Mouse (Mus musculus): ENCODE data around the gene 2210408I21Rik. TPM values are rescaled to one million over a fixed set of nuclear protein-coding genes. Genes with fewer than 3 reads are reported as not detected.

2210408I21Rik gene
- total and polyA plus RNA-seq, 2 experiments from 2014 or later: 9.9 to 15.8 TPM

DNA sequence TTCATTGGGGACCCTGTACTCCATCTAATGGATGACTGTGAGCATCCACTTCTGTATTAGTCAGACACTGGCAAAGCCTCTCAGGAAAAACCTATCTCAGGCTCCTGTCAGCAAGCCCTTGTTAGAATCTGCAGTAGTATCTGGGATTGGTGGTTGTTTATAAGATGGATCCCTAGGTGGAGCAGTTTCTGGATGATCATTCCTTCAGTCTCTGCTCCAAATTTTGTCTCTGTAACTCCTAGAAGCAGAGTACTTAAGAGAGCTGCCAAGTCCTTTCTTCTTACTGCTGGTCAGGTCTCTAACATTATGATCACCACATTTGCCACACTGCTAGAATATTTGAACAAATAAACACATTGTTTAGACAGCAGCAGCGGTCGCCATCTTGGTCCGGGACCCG lies 402.1 kb downstream of the 2210408I21Rik start:
- no peak overlapping the region for H3K27ac ChIP-seq (ENCODE audit: low read depth, low read length)
- H3K4me1 ChIP-seq (ENCODE audit: insufficient read depth, low read length): no peaks in the 10 kb centered on the region
- H3K9ac ChIP-seq (replicated peaks; ENCODE audit: low read length, poor library complexity, severe bottlenecking): no peak overlapping the region
- no peak for TF ChIP-seq CTCF (IDR thresholded peaks at IDR 0.05)
- no peak for DNase-seq (ENCODE audit: low spot score)
- no peak overlapping the region for H3K4me2 ChIP-seq (ENCODE audit: low read depth, low read length, poor library complexity, severe bottlenecking)
- H3K36me3 ChIP-seq (ENCODE audit: insufficient read depth, low read length): no peaks in the 10 kb centered on the region
- WGBS: 95% methylated on average over 4 of the region's 4 CpGs
- H3K4me3 ChIP-seq (ENCODE audit: low read depth, low read length): no peak overlapping the region
- H3K9me3 ChIP-seq (ENCODE audit: low read length): no peaks in the 10 kb centered on the region
- H3K27me3 ChIP-seq (ENCODE audit: insufficient read depth, low read length): no peaks in the 10 kb centered on the region
- no peak for ATAC-seq (ENCODE audit: low FRiP score)

DNA sequence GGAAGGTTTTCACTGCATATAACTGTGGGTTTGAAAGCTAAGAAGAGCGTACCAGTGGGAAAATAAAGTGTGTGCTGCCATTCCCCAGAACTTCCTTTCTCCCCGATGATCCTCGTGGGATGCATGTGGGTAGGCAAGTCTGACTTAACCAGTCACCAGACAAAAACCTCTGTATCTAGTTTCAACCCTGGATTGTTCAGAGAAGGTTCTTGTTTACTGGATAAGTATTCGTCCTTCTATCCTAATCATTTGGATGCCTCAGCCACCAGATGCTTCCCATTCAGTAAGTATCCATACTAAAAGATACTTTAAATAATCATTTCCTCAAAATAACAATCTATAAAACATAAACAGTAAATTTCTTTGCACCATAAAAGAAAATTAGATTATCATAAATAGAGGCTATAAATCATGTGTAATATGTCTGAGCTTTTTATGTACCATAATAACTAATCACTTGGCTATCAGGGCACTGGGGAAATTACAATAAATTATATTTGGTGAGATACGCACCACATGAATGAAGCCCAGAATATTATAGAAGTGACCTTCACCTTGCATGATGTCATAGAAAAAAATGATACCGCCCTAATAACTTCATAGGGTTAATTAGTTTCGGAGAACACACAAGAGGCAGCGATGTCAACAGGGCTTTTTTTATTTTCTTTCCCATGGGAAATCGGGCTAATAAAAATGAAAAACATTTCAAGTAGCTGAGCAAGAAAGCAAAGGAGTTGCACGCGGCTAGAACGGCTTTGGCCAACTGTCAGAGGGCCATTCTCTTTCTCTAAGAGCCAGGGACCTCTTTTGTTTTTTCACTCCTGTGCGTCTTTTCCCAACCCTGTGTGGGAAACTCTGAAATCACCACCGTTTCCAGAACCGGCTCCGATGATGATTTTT lies 412.4 kb downstream of the 2210408I21Rik start:
- Histone ChIP-seq H3K9ac (replicated peaks; ENCODE audit: low read length, poor library complexity, severe bottlenecking) (no peak overlapping the region), H3K27me3 (ENCODE audit: insufficient read depth, low read length) (no peaks in the 10 kb centered on the region), H3K4me3 (ENCODE audit: low read depth, low read length) (peak overlapping the region; percentile 13; the same call in 1 of the 2 replicates), H3K36me3 (ENCODE audit: insufficient read depth, low read length) (no peaks in the 10 kb centered on the region), H3K4me1 (ENCODE audit: insufficient read depth, low read length) (no peaks in the 10 kb centered on the region), H3K27ac (ENCODE audit: low read depth, low read length) (no peak overlapping the region), H3K4me2 (ENCODE audit: low read depth, low read length, poor library complexity, severe bottlenecking) (peak overlapping the region; percentile 43), H3K9me3 (ENCODE audit: low read length) (no peaks in the 10 kb centered on the region)
- no peak for TF ChIP-seq CTCF (IDR thresholded peaks at IDR 0.05)
- WGBS: 28% methylated on average over 16 of the region's 16 CpGs
- ATAC-seq (ENCODE audit: low FRiP score) (no peak), DNase-seq (ENCODE audit: low spot score) (peak; percentile 21)

DNA sequence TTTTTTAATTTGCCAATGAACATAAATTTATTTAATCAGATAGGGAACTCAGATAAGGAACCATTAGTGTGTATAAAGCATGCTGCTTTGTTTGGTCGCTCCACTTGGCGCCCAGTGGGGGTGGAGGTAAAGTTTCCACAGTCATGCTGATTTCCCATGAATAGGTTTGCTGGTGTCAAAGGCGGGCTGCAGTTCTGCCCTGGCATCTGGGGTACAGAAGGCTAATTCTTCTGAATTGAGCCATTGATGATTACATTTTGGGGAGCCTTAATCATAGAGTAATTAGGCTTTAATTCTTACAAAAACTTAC lies 413.0 kb downstream of the 2210408I21Rik start:
- H3K4me2 ChIP-seq (ENCODE audit: low read depth, low read length, poor library complexity, severe bottlenecking): peak overlapping the region; percentile 43
- TF ChIP-seq CTCF (IDR thresholded peaks at IDR 0.05): no peak
- H3K27ac ChIP-seq (ENCODE audit: low read depth, low read length): no peak overlapping the region
- no peak overlapping the region for H3K9ac ChIP-seq (replicated peaks; ENCODE audit: low read length, poor library complexity, severe bottlenecking)
- no peak for ATAC-seq (ENCODE audit: low FRiP score)
- WGBS: 8% methylated on average over 3 of the region's 3 CpGs
- DNase-seq (ENCODE audit: low spot score): peak; percentile 9
- H3K27me3 ChIP-seq (ENCODE audit: insufficient read depth, low read length): no peaks in the 10 kb centered on the region
- no peaks in the 10 kb centered on the region for H3K9me3 ChIP-seq (ENCODE audit: low read length)
- H3K36me3 ChIP-seq (ENCODE audit: insufficient read depth, low read length): no peaks in the 10 kb centered on the region
- H3K4me1 ChIP-seq (ENCODE audit: insufficient read depth, low read length): no peaks in the 10 kb centered on the region
- peak overlapping the region; percentile 13; the same call in 1 of the 2 replicates for H3K4me3 ChIP-seq (ENCODE audit: low read depth, low read length)

DNA sequence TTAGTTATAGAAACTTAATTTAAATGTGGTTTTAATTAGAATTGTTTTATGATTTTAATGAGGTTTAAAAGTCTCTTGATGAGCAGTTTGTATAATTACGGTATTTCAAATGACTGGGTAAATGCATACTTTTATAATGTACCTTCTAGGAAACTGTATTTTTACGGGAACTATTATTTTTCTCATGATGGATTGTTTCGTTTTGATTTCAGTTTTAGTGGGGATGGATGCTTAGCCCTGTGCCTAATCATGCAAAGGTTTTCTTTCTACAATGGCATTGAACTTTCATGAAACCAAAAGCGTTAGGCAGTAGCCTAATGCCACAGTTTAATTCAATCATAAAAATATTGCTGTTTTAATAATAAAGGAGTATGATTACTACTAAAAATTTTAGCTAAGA lies 413.4 kb downstream of the 2210408I21Rik start:
- no peaks in the 10 kb centered on the region for H3K36me3 ChIP-seq (ENCODE audit: insufficient read depth, low read length)
- DNase-seq (ENCODE audit: low spot score): no peak
- 54% methylated on average over 4 of the region's 4 CpGs for WGBS
- H3K9ac ChIP-seq (replicated peaks; ENCODE audit: low read length, poor library complexity, severe bottlenecking): no peak overlapping the region
- H3K4me2 ChIP-seq (ENCODE audit: low read depth, low read length, poor library complexity, severe bottlenecking): no peak overlapping the region
- H3K4me3 ChIP-seq (ENCODE audit: low read depth, low read length): no peak overlapping the region
- no peak for ATAC-seq (ENCODE audit: low FRiP score)
- H3K9me3 ChIP-seq (ENCODE audit: low read length): no peaks in the 10 kb centered on the region
- TF ChIP-seq CTCF (IDR thresholded peaks at IDR 0.05): no peak
- no peaks in the 10 kb centered on the region for H3K4me1 ChIP-seq (ENCODE audit: insufficient read depth, low read length)
- no peak overlapping the region for H3K27ac ChIP-seq (ENCODE audit: low read depth, low read length)
- H3K27me3 ChIP-seq (ENCODE audit: insufficient read depth, low read length): no peaks in the 10 kb centered on the region

DNA sequence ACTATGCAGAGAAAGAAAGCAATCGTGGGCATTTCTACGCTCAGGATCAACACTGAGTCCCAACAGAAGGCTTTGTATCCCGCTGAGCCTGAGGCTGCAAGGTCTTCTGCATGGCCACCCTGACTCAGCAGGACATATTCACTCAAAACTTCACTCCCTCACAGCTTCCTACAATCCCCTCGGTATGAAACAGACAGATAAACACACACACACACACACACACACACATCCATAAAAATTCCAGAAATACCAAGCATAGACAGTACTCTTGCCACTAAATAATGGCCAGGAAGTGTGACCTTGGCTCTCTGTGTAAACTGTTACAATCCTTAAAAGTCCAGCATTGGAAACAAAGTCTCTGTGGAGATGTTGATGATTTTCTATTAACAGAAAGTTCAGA lies 458.7 kb downstream of the 2210408I21Rik start:
- Histone ChIP-seq H3K27ac (ENCODE audit: low read depth, low read length) (no peak overlapping the region), H3K4me1 (ENCODE audit: insufficient read depth, low read length) (no peaks in the 10 kb centered on the region), H3K4me2 (ENCODE audit: low read depth, low read length, poor library complexity, severe bottlenecking) (no peak overlapping the region), H3K27me3 (ENCODE audit: insufficient read depth, low read length) (no peaks in the 10 kb centered on the region), H3K36me3 (ENCODE audit: insufficient read depth, low read length) (no peaks in the 10 kb centered on the region), H3K4me3 (ENCODE audit: low read depth, low read length) (no peak overlapping the region), H3K9ac (replicated peaks; ENCODE audit: low read length, poor library complexity, severe bottlenecking) (no peak overlapping the region), H3K9me3 (ENCODE audit: low read length) (no peaks in the 10 kb centered on the region)
- no peak for DNase-seq (ENCODE audit: low spot score)
- WGBS: 60% methylated on average over 4 of the region's 4 CpGs
- no peak for TF ChIP-seq CTCF (IDR thresholded peaks at IDR 0.05)
- no peak for ATAC-seq (ENCODE audit: low FRiP score)

DNA sequence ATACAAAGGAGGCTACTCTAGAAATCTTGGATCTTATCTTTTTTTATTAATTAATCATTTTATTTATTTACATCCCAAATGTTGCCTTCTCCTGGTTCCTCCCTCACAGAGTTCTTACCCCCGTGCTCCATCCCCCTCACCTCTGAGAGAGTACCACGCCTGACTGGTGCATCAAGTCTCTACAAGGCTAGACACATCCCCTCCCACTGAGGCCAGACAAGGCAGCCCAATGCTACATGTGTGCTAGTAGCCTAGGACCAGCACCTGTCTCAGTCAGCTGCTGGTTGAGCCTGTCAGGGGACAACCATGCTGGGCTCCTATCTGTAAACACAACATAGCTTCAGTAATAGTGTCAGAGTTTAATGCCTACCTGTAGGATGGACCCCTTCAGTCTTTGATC lies 480.0 kb downstream of the 2210408I21Rik start:
- no peaks in the 10 kb centered on the region for H3K9me3 ChIP-seq (ENCODE audit: low read length)
- no peaks in the 10 kb centered on the region for H3K4me1 ChIP-seq (ENCODE audit: insufficient read depth, low read length)
- H3K36me3 ChIP-seq (ENCODE audit: insufficient read depth, low read length): no peaks in the 10 kb centered on the region
- no peak overlapping the region for H3K9ac ChIP-seq (replicated peaks; ENCODE audit: low read length, poor library complexity, severe bottlenecking)
- no peaks in the 10 kb centered on the region for H3K27me3 ChIP-seq (ENCODE audit: insufficient read depth, low read length)
- ATAC-seq (ENCODE audit: low FRiP score) (no peak), DNase-seq (ENCODE audit: low spot score) (no peak)
- H3K4me2 ChIP-seq (ENCODE audit: low read depth, low read length, poor library complexity, severe bottlenecking): no peak overlapping the region
- H3K4me3 ChIP-seq (ENCODE audit: low read depth, low read length): no peak overlapping the region
- WGBS: 84% methylated on average over 2 of the region's 2 CpGs
- TF ChIP-seq CTCF (IDR thresholded peaks at IDR 0.05): no peak
- H3K27ac ChIP-seq (ENCODE audit: low read depth, low read length): no peak overlapping the region

Other genes starting within 250 kb of the 2210408I21Rik start
- 25.2 and 34.3 TPM in 2 replicates for gene Slf1, start 67 bp upstream of the 2210408I21Rik start, total RNA-seq (2014; rRNA removed)
- 25.1 and 31.1 TPM in 2 replicates for gene Slf1, start 67 bp upstream of the 2210408I21Rik start, polyA plus RNA-seq (2015; fragmentation: Nextera tagmentation; extraction: Ambion mirVana)

All from midbrain, postnatal 0 days (tissue).